Mouse (Mus musculus) layer of hippocampus, adult 11-12 months (tissue): ENCODE results near the gene Borcs6.

Experiments used
- DNase-seq: peaks from one replicate; pipeline ENCODE4 v3.0.0; 2022; ENCODE audit warnings: low spot score

The Borcs6 gene

DNA sequence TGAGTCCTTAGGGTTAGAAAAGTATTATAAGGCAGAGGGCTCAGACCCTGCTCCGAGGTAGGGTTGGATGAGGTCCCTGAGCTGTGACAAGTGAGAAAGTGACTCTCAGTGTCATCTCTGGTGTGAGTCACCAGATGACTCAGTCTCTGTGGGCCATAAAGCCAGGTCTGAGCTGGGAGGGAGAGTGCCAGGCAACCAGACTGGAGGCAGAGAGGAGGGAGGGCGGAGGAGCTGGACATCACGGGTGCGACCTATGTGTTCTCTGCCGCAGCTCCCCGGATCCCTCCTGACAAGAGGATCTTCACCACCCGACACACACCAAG, 42.8 kb downstream of the Borcs6 start:
- DNase-seq: peak; percentile 37

GRCm38 (mm10) chr11:69103121-69103520, 43.6 kb downstream of the Borcs6 start:
- DNase-seq: no peak

DNA sequence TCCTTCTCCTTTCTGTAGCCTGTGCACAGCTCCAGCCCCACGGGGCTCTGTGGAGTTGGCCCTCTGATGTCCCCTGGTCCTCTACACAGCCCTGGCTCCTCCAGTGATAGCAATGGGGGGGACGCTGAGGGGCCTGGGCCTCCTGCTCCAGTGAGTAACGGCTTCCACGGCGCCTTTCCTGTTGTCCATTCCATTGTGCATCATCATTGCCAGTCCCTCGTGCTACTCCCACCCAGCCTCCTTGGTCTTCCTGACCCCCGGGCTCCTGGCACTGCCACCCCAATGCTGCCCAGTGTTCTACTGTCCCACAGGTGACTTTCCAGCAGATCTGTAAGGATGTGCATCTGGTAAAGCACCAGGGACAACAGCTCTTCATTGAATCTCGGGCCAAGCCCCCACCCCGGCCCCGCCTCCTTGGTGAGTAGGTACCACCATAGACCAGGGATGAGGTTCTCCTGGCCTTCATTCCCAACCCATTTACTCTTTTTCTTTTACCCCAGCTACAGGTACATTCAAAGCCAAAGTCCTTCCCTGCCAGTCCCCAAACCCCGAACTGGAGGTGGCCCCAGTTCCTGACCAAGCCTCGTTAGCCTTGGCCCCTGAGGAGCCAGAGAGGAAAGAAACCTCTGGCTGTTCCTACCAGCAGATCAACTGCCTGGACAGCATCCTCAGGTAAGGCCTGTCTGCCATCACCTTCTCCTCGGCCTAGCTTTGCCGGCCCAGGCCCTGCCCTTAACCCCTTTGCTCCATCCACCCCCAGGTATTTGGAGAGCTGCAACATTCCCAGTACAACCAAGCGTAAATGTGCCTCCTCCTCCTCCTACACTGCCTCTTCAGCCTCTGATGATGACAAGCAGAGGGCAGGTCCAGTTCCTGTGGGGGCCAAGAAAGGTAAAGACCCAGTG, 44.3 kb downstream of the Borcs6 start:
- DNase-seq: peak; percentile 17

DNA sequence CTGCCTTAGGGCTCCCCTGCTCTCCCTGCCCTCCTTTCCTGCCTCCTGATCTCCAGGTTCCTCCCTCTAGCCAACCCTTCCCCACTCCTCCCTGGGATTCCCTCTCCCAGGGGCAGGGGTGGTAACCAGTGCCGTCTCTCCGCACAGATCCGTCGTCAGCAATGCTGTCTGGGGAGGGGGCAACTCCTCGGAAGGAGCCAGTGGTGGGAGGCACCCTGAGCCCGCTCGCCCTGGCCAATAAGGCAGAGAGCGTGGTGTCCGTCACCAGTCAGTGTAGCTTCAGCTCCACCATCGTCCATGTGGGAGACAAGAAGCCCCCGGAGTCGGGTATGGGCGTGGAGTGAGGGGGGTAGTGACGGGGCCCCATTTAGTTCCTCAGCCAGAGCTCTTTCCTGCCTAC, 45.0 kb downstream of the Borcs6 start:
- DNase-seq: no peak

GRCm38 (mm10) chr11:69105227-69105626, 45.7 kb downstream of the Borcs6 start:
- DNase-seq: no peak

- DNase-seq: no peak
Observed at GRCm38 (mm10) chr11:69105796-69106195, 46.3 kb downstream of the Borcs6 start.

DNA sequence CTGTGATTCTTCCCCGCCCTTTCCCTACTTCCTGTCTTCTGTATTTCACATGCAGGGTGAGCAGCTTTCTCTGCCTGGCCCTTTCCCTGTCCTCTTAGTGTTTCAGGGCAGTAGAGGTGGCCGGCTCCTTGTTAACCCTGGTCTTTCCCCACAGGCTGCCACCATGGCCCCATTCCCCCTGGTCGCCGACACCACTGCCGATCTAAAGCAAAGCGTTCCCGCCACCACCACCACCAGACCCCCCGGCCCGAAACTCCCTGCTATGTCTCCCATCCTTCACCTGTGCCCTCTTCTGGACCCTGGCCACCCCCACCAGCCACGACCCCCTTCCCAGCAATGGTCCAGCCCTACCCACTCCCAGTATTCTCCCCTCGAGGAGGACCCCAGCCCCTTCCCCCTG, 46.8 kb downstream of the Borcs6 start:
- DNase-seq: no peak

DNA sequence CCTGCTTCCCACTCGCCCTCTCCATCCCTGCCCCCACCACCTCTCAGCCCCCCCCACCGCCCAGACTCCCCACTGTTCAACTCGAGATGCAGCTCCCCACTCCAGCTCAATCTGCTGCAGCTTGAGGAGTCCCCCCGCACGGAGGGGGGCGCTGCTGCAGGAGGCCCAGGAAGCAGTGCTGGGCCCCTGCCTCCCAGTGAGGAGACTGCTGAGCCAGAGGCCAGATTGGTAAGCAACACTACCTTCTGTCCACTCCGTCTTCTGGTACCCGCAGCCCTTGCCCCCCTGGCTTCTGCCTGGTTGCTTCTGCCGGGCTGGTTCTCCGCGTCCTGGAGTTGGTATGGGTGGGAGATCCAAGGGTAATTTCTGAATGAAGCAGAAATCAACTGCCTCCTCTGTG, 47.3 kb downstream of the Borcs6 start:
- DNase-seq: no peak

DNA sequence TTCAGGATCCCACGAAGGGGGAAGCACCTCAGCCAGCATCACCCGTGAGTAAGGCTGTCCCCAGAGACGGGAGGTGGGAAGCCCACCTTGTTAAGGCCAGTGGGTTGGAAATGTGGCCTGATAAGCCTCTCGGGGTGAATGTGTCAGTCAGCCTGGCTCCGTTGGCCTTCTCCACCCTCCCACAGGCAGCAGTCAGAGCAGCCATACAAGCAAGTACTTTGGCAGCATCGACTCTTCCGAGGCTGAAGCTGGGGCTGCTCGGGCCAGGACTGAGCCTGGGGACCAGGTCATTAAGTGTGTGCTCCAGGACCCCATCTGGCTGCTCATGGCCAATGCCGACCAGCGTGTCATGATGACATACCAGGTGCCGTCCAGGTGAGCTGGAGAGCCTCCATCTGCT, 48.2 kb downstream of the Borcs6 start:
- no peak for DNase-seq

GRCm38 (mm10) chr11:69108223-69108622, 48.7 kb downstream of the Borcs6 start:
- no peak for DNase-seq

GRCm38 (mm10) chr11:69109032-69109900, 49.7 kb downstream of the Borcs6 start:
- no peak for DNase-seq

- peak; percentile 92 for DNase-seq
Observed at GRCm38 (mm10) chr11:69110319-69111046, 51.0 kb downstream of the Borcs6 start.
